Mouse (Mus musculus) midbrain, embryonic 14.5 days (tissue): ENCODE results near the gene Cpox. TPM values are rescaled to one million over a fixed set of nuclear protein-coding genes. Genes with fewer than 3 reads are reported as not detected.

Experiments used
- microRNA-seq: library from miRNA; unstranded; fragments of <30 nt; microRNA quantifications from one replicate; pipeline ENCODE4, GENCODE M21; 2016
- polyA plus RNA-seq: library from polyadenylated mRNA; unstranded; fragments of >200 nt; fragmentation: Nextera tagmentation; extraction: Ambion mirVana; gene quantifications from 2 replicates; pipeline ENCODE4 v1.2.1, GENCODE M21; 2014

The Cpox gene
- polyA plus RNA-seq, 1 experiment from 2014 or later = 13.3 TPM

Small RNA genes within 50 kb of the gene (microRNA-seq; reads per million reads assigned to microRNA genes)
- gene Gm27564 = not detected

Other genes with a start within 250 kb of the Cpox start
- 8.3 and 8.5 TPM in 2 replicates for gene St3gal6, start 146.0 kb upstream of the Cpox start, polyA plus RNA-seq
- not detected in 2 replicates for gene Gm813, start 53.3 kb upstream of the Cpox start, polyA plus RNA-seq
- not detected in 2 replicates for gene E330017A01Rik, start 31.6 kb upstream of the Cpox start, polyA plus RNA-seq
- 0.13 TPM in 1 of 2 replicates, not detected in the other for gene Gpr15, start 48.8 kb downstream of the Cpox start, polyA plus RNA-seq
- gene Cldnd1, start 57.6 kb downstream of the Cpox start, polyA plus RNA-seq = 134 and 151 TPM in 2 replicates
- not detected in 2 replicates for gene Olfr172, start 92.9 kb downstream of the Cpox start, polyA plus RNA-seq
- not detected in 2 replicates for gene Olfr173, start 130.0 kb downstream of the Cpox start, polyA plus RNA-seq
- gene Olfr175-ps1, start 156.5 kb downstream of the Cpox start, polyA plus RNA-seq = not detected in 2 replicates
- not detected in 2 replicates for gene Olfr177, start 204.5 kb downstream of the Cpox start, polyA plus RNA-seq
- gene Olfr178, start 221.8 kb downstream of the Cpox start, polyA plus RNA-seq = not detected in 2 replicates